Comparison of ENCODE assay signal across 13 mouse cellular contexts in genomic region chr10:91156338-91156737, GRCm38 (mm10). TPM values are rescaled to one million over a fixed set of nuclear protein-coding genes. Genes with fewer than 3 reads are reported as not detected.
DNase-seq lines count a peak whose midpoint lies in the region; ATAC-seq and TF ChIP-seq lines count a peak whose summit lies in the region.
"Had no signal": no experiment of that assay in that cellular context is flagged by ENCODE, and none has a peak within 500 bp of the region (broad histone marks: within the 10 kb centered on the region; RNA-seq: fewer than 3 reads in every experiment).

No protein-coding gene starts in this region.

- no peak overlapping the region for H3K4me3 ChIP-seq in forebrain, embryonic 11.5 days (ENCODE audit: low read depth, low read length)
- no peak overlapping the region for H3K4me3 ChIP-seq in forebrain, embryonic 12.5 days (replicated peaks)
- no peak overlapping the region for H3K4me3 ChIP-seq in heart, embryonic 15.5 days
- H3K4me3 ChIP-seq in macrophage (ENCODE audit: inconsistent target): no peak overlapping the region
- H3K4me3 ChIP-seq in left cerebral cortex, adult 2 months: no peak overlapping the region
- H3K4me3 ChIP-seq: hindbrain, embryonic 10.5 days had no signal

- no peak overlapping the region for H3K9ac ChIP-seq in forebrain, embryonic 11.5 days (ENCODE audit: low read length)
- no peak overlapping the region for H3K9ac ChIP-seq in forebrain, embryonic 12.5 days
- no peak overlapping the region for H3K9ac ChIP-seq in heart, embryonic 15.5 days
- H3K9ac ChIP-seq: forebrain, postnatal 0 days had no signal

- H3K4me1 ChIP-seq in forebrain, embryonic 11.5 days (replicated peaks; ENCODE audit: control insufficient read depth, insufficient read depth, low read length): no peaks in the 10 kb centered on the region
- no peaks in the 10 kb centered on the region for H3K4me1 ChIP-seq in forebrain, embryonic 12.5 days
- peaks cover 4% of the 10 kb centered on the region; the same call in 1 of the 2 replicates for H3K4me1 ChIP-seq in heart, embryonic 15.5 days (replicated peaks)
- H3K4me1 ChIP-seq: hindbrain, embryonic 10.5 days had no signal

- no peak overlapping the region for H3K27ac ChIP-seq in forebrain, embryonic 11.5 days (ENCODE audit: low read depth, low read length)
- H3K27ac ChIP-seq in forebrain, embryonic 12.5 days: no peak overlapping the region
- H3K27ac ChIP-seq in heart, embryonic 15.5 days: peak overlapping the region; percentile 39
- H3K27ac ChIP-seq in macrophage: peak overlapping the region; percentile 88
- no peak overlapping the region for H3K27ac ChIP-seq in left cerebral cortex, adult 2 months
- H3K27ac ChIP-seq: hindbrain, embryonic 10.5 days had no signal

- H3K36me3 ChIP-seq in forebrain, embryonic 11.5 days (ENCODE audit: control insufficient read depth, insufficient read depth, low read length): no peaks in the 10 kb centered on the region; the same call in 1 of the 2 replicates
- H3K36me3 ChIP-seq in forebrain, embryonic 12.5 days (replicated peaks): peaks cover 92% of the 10 kb centered on the region
- peaks cover 72% of the 10 kb centered on the region for H3K36me3 ChIP-seq in heart, embryonic 15.5 days
- peaks cover 26% of the 10 kb centered on the region for H3K36me3 ChIP-seq in macrophage (ENCODE audit: inconsistent target)

- no peaks in the 10 kb centered on the region for H3K27me3 ChIP-seq in forebrain, embryonic 11.5 days (ENCODE audit: control insufficient read depth, insufficient read depth, low read length)
- H3K27me3 ChIP-seq in forebrain, embryonic 12.5 days: no peaks in the 10 kb centered on the region
- no peaks in the 10 kb centered on the region for H3K27me3 ChIP-seq in heart, embryonic 15.5 days

- ATAC-seq in forebrain, embryonic 11.5 days (replicated peaks; ENCODE audit: low FRiP score): no peak
- ATAC-seq in forebrain, embryonic 12.5 days (ENCODE audit: low FRiP score): no peak
- ATAC-seq in heart, embryonic 15.5 days (replicated peaks; ENCODE audit: insufficient number of reproducible peaks, insufficient read depth, low FRiP score, low read depth): peak; percentile 79
- ATAC-seq: activated CD4-positive, CD25-positive, alpha-beta regulatory T cell, adult 4 months; forebrain, postnatal 0 days had no signal

- DNase-seq in forebrain, embryonic 11.5 days (ENCODE audit: low spot score): peak; percentile 35
- peak; percentile 32 for DNase-seq in kidney, postnatal 14 days
- DNase-seq in kidney, adult 18-20 months: no peak
- DNase-seq in left cerebral cortex, adult 2 months (ENCODE audit: extremely low spot score in 1 of 2, low spot score in 2 of 2): no peak
- DNase-seq in left cerebral cortex, postnatal 10 days (ENCODE audit: extremely low spot score in 1 of 2, low spot score in 2 of 2): no peak
- DNase-seq: forebrain, postnatal 0 days; midbrain, embryonic 14.5 days; thymus, postnatal 14 days had no signal

- intact Hi-C loops in left cerebral cortex, adult 2 months (cut with DNase I): no loop called here
- intact Hi-C loops in left cerebral cortex, postnatal 10 days (cut with DNase I): no loop called here

- peaks cover 98% of the 10 kb centered on the region for H3K79me2 ChIP-seq in macrophage (ENCODE audit: inconsistent target)

- no peak for TF ChIP-seq CTCF in left cerebral cortex, adult 2 months (IDR thresholded peaks at IDR 0.05)

- 92% methylated on average over 6 of the region's 6 CpGs for WGBS in forebrain, embryonic 11.5 days
- 93% methylated on average over 6 of the region's 6 CpGs for WGBS in forebrain, embryonic 12.5 days
- 62% methylated on average over 6 of the region's 6 CpGs for WGBS in heart, embryonic 15.5 days
- 98% methylated on average over 5 of the region's 6 CpGs for WGBS in macrophage (ENCODE audit: missing documents)

- H3K9me3 ChIP-seq in forebrain, embryonic 11.5 days (ENCODE audit: control insufficient read depth, low read length): no peaks in the 10 kb centered on the region
- no peaks in the 10 kb centered on the region for H3K9me3 ChIP-seq in forebrain, embryonic 12.5 days
- H3K9me3 ChIP-seq in heart, embryonic 15.5 days (replicated peaks): no peaks in the 10 kb centered on the region
- H3K9me3 ChIP-seq: hindbrain, embryonic 10.5 days had no signal

- no peak overlapping the region for H3K4me2 ChIP-seq in forebrain, embryonic 11.5 days (ENCODE audit: low read depth, low read length, severe bottlenecking)
- no peak overlapping the region for H3K4me2 ChIP-seq in forebrain, embryonic 12.5 days
- H3K4me2 ChIP-seq in heart, embryonic 15.5 days: no peak overlapping the region

RNA-seq across cellular contexts. Expression of gene Tmpo, which starts 24.8 kb away (rescaled TPM):
- polyA plus RNA-seq in forebrain, embryonic 11.5 days (2014; fragmentation: Nextera tagmentation; extraction: Ambion mirVana): 433 and 456 TPM in 2 replicates
- polyA plus RNA-seq in forebrain, embryonic 12.5 days (2016; fragmentation: Nextera tagmentation; extraction: Ambion mirVana): 426 and 438 TPM in 2 replicates
- 154 and 159 TPM in 2 replicates for polyA plus RNA-seq in heart, embryonic 15.5 days (2015; fragmentation: Nextera tagmentation; extraction: Ambion mirVana)
- total RNA-seq in macrophage (2018; cell fraction: chromatin; rRNA removed): 100 to 1,000 TPM in 18 of 26 experiments, 10 to 100 TPM in 8; 67.3 to 260 (median 119) TPM
- 10 to 100 TPM; 22.0 to 43.2 (median 33.7) TPM for total RNA-seq in macrophage (2018; cell fraction: cytosol; rRNA removed)
- total RNA-seq in macrophage (2018; cell fraction: nucleus; rRNA removed): 100 to 1,000 TPM in 8 of 26 experiments, 10 to 100 TPM in 18; 44.5 to 242 (median 80.1) TPM
- 30.4 to 57.8 TPM (median 34.2 TPM) in 3 replicates for polyA plus RNA-seq in macrophage (2018)
- 10 to 100 TPM; 40.4 to 40.6 TPM for total RNA-seq in left cerebral cortex, adult 2 months (2021)
- total RNA-seq in left cerebral cortex, postnatal 10 days (2021): 10 to 100 TPM; 36.6 to 38.2 TPM

RNA-seq across cellular contexts. Expression of gene Slc25a3, which starts 32.5 kb away (rescaled TPM):
- 399 and 404 TPM in 2 replicates for polyA plus RNA-seq in forebrain, embryonic 11.5 days (2014; fragmentation: Nextera tagmentation; extraction: Ambion mirVana)
- polyA plus RNA-seq in forebrain, embryonic 12.5 days (2016; fragmentation: Nextera tagmentation; extraction: Ambion mirVana): 359 and 369 TPM in 2 replicates
- polyA plus RNA-seq in heart, embryonic 15.5 days (2015; fragmentation: Nextera tagmentation; extraction: Ambion mirVana): 912 and 1,036 TPM in 2 replicates
- total RNA-seq in macrophage (2018; cell fraction: chromatin; rRNA removed): 100 to 1,000 TPM; 197 to 929 (median 501) TPM
- 100 to 1,000 TPM; 285 to 427 (median 348) TPM for total RNA-seq in macrophage (2018; cell fraction: cytosol; rRNA removed)
- total RNA-seq in macrophage (2018; cell fraction: nucleus; rRNA removed): 100 to 1,000 TPM; 295 to 757 (median 468) TPM
- 239 to 473 TPM (median 381 TPM) in 3 replicates for polyA plus RNA-seq in macrophage (2018)
- total RNA-seq in left cerebral cortex, adult 2 months (2021): 100 to 1,000 TPM; 501 to 539 TPM
- total RNA-seq in left cerebral cortex, postnatal 10 days (2021): 100 to 1,000 TPM; 550 to 584 TPM

Comparison
In these comparisons a context has a peak if more than half of its experiments do, and no peak if none do; other contexts are left out.
1. DNase-seq: peak in forebrain, embryonic 11.5 days (single experiment) and kidney, postnatal 14 days (single experiment); none in kidney, adult 18-20 months (single experiment), left cerebral cortex, adult 2 months (0 of 2) and left cerebral cortex, postnatal 10 days (0 of 2).
2. H3K27ac ChIP-seq: peak in heart, embryonic 15.5 days (single experiment) and macrophage (single experiment); none in forebrain, embryonic 11.5 days (single experiment), forebrain, embryonic 12.5 days (single experiment) and left cerebral cortex, adult 2 months (single experiment).